Mouse (Mus musculus): ENCODE measurements at regions not wholly inside any gene's neighbourhood (a gene's known extent, or its start where the extent isn't known, plus 50 kb on each side); places are given as distances from the start of the nearest gene placed in this dataset.

DNA sequence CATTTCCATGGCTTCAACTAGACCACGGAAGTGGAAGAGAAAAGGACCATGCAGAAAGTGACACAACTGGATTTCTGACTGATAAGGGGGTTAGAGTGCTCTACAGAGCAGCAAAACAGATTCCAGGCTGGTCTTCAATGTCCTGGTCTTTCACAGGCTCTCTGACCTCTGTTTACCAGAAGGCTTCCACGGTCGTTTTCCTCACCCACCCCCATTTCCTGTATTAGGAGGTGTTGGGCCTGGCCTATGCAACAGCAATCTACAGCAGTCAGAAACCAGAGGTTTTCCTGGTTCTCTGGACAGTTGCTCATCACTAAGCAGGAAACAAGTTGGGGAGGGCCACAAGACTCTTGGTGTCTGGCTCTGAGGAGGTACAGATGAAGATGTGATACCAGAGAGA, 148.1 kb upstream of the Cited2 start:
- TF ChIP-seq POLR2A (IDR thresholded peaks at IDR 0.05; ENCODE audit: low read depth, low read length), result no peak
- TF ChIP-seq CTCF (IDR thresholded peaks at IDR 0.05; ENCODE audit: extremely low read depth, insufficient read depth, insufficient read length, insufficient replicate concordance), result no peak

Data from spleen, adult 2 months (tissue).